Mouse (Mus musculus): ENCODE results near the gene Pnpla2.

DNA sequence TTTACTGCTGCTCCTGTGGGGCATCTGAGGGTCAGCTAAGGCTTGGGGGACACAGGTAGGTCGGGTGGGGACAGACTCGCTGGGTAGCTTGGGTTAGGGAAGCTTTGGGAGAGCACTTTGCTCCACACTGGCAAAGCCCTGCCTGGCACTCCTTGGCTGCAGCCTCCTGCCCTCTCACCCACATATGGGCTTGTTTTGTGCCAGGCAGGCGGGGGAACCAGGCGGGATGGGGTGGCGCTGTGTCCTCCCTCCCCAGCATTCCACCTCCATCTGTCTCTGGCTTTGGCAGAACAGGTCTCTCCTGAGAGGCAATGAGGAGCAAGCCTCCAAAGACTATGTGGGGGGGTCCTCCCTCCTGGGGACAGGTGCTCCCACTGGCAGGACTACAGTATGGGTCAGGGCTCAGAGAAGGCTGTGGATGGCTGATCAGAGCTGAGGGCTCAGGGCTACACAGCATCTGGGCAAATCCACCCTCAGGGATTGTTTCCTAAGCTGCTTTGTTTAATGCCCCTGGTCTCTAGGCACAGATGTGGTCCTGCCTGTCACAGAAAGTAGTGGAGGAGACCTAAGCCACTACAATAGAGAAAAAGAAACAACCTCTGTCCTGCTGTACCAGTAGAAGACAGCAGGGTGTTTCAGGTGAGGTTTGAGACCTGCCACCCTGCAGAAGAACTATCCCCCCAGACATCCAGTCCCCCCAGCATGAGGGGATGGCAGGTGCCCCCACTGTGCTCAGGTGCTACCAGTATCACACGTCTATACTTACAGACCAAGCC is 22.1 kb upstream of the Pnpla2 start:
- no peak for TF ChIP-seq CTCF (IDR thresholded peaks at IDR 0.05; ENCODE audit: insufficient read depth, low read depth, low read length)
- no peak for TF ChIP-seq POLR2A (IDR thresholded peaks at IDR 0.05; ENCODE audit: insufficient read depth, low read depth, low read length)
